Mouse (Mus musculus): ENCODE measurements around the gene Prr5.

DNA sequence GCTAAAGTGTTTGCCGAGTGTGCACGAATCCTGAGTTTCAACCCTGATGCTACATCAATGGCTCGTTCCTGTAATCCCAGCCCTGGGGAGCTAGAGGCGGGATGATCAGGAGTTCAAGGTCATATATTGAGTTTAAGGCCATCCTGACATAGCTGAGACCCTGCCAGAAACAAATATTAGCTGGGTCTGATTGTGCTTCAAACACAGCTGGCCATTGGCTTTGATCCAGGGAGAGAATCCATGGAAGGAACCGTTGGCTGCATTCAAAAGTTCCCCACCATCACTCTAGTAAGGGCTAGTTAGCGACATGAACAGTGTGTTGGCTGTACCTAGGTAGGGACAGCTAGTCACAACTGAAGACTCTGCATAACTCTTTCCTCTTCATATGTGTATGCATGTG is 19.9 kb downstream of the Prr5 start:
- no peak for TF ChIP-seq CTCF (IDR thresholded peaks at IDR 0.05; ENCODE audit: low read depth)
- TF ChIP-seq EP300 (IDR thresholded peaks at IDR 0.05; ENCODE audit: low read depth): no peak

Data from liver, postnatal 0 days (tissue).